Mouse (Mus musculus) neural tube, embryonic 15.5 days (tissue): ENCODE results near the gene Bcl2. TPM values are rescaled to one million over a fixed set of nuclear protein-coding genes. Genes with fewer than 3 reads are reported as not detected.

Experiments used
- ATAC-seq: fragments of 200-750 bp; cut with Nextera tagmentation; 2 replicates; pipeline ENCODE4 v1.8.0; 2017; ENCODE audit warnings: mild to moderate bottlenecking, moderate TSS enrichment, moderate library complexity; ENCODE audit not compliant: low FRiP score
- H3K27ac ChIP-seq: fragments of 300-500 bp; sonication (generic); replicated peaks from 2 replicates; pipeline ENCODE4 v1.5.1; 2015; ENCODE audit warnings: mild to moderate bottlenecking, inconsistent platforms
- H3K27me3 ChIP-seq: fragments of 300-500 bp; sonication (generic); replicated peaks from 2 replicates; pipeline ENCODE4 v1.6.1; 2015; ENCODE audit warnings: inconsistent platforms
- H3K36me3 ChIP-seq: fragments of 300-500 bp; sonication (generic); 2 replicates; pipeline ENCODE4 v1.6.1; 2015; ENCODE audit warnings: inconsistent platforms
- H3K4me1 ChIP-seq: fragments of 300-500 bp; sonication (generic); 2 replicates; pipeline ENCODE4 v1.6.1; 2015; ENCODE audit warnings: inconsistent platforms
- H3K4me2 ChIP-seq: fragments of 300-500 bp; sonication (generic); 2 replicates; pipeline ENCODE4 v1.6.1; 2015; ENCODE audit warnings: inconsistent platforms, mild to moderate bottlenecking, moderate library complexity
- H3K4me3 ChIP-seq: fragments of 300-500 bp; sonication (generic); replicated peaks from 2 replicates; pipeline ENCODE4 v1.5.1; 2015; ENCODE audit warnings: mild to moderate bottlenecking, inconsistent platforms
- H3K9ac ChIP-seq: fragments of 300-500 bp; sonication (generic); replicated peaks from 2 replicates; pipeline ENCODE4 v1.6.1; 2015; ENCODE audit warnings: mild to moderate bottlenecking, inconsistent platforms
- H3K9me3 ChIP-seq: fragments of 300-500 bp; sonication (generic); replicated peaks from 2 replicates; pipeline ENCODE4 v1.6.1; 2016; ENCODE audit warnings: inconsistent platforms
- WGBS: fragments of 180-500 bp; shearing (Covaris S2); methylation state at CpG from one replicate; pipeline ENCODE4 v1.1.7; 2015; ENCODE audit warnings: mixed read lengths; 5-methylcytosine and 5-hydroxymethylcytosine counted together
- polyA plus RNA-seq: library from polyadenylated mRNA; unstranded; fragments of >200 nt; fragmentation: Nextera tagmentation; extraction: Ambion mirVana; gene quantifications from 2 replicates; pipeline ENCODE4 v1.2.1, GENCODE M21; 2015

The Bcl2 gene
- polyA plus RNA-seq, 1 experiment from 2014 or later, result 16.7 TPM

DNA sequence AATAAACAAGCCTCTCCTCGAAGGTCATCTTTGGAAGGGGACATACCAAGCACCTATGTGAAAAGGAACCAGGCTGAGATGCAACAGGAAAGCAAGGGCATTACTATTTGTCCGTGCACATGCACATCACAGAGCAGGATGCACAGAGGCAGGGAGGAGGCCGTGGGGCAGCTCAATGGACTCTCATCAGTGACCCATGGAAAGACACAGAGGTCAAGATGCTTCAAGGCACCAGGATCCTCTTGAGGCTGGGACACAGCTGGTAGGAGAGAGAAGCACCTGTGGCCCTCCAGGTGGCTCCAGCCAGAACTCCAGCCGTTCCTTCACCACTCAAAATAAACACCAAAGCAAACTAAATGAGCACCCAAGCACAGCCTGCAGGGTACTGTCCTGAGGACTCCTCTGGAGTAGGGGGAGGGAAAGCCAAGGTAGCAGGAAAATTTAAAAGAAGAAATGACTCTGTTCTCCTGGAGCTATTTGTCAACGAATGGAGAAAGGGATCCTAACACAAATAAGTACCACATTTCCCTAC, 57.8 kb downstream of the Bcl2 start:
- Histone ChIP-seq H3K4me1 (peaks cover 3% of the 10 kb centered on the region; the same call in 1 of the 2 replicates), H3K9me3 (no peaks in the 10 kb centered on the region), H3K4me2 (no peak overlapping the region), H3K27me3 (no peaks in the 10 kb centered on the region), H3K36me3 (no peaks in the 10 kb centered on the region), H3K4me3 (no peak overlapping the region), H3K27ac (no peak overlapping the region), H3K9ac (no peak overlapping the region)
- WGBS, result 70% methylated on average over 5 of the region's 5 CpGs
- no peak for ATAC-seq

- Histone ChIP-seq H3K27me3 (no peaks in the 10 kb centered on the region), H3K4me3 (no peak overlapping the region), H3K9ac (no peak overlapping the region), H3K27ac (no peak overlapping the region), H3K9me3 (no peaks in the 10 kb centered on the region), H3K4me1 (peaks cover 6% of the 10 kb centered on the region; the same call in 1 of the 2 replicates), H3K4me2 (no peak overlapping the region), H3K36me3 (no peaks in the 10 kb centered on the region)
- ATAC-seq, result no peak
- 93% methylated on average over 6 of the region's 6 CpGs for WGBS
Measured at GRCm38 (mm10) chr1:106654254-106654653, 59.8 kb downstream of the Bcl2 start.

DNA sequence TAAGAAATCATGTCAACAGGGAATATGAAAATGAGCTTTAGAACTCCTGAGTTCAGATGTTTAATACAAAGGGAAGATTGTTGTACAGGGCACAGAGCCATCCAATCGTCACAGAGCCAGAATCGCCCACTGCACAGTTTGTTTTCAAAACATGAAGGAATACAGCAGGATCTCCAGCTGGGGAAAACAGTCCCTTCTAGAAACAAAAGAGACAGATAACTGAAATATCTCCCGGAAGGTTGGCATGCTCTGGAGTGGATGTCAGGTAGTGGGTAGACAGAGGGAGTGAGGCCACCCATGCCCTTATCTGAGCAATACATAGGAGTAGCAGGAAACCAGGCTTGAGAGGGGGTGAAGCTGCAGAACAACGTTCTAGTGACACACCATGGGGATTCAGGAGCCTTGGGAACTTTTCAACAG, 60.6 kb downstream of the Bcl2 start:
- no peak for ATAC-seq
- Histone ChIP-seq H3K27ac (no peak overlapping the region), H3K9ac (no peak overlapping the region), H3K36me3 (no peaks in the 10 kb centered on the region), H3K4me2 (no peak overlapping the region), H3K4me3 (no peak overlapping the region), H3K27me3 (no peaks in the 10 kb centered on the region), H3K9me3 (no peaks in the 10 kb centered on the region), H3K4me1 (peaks cover 6% of the 10 kb centered on the region; the same call in 1 of the 2 replicates)
- 60% methylated on average over 4 of the region's 4 CpGs for WGBS

GRCm38 (mm10) chr1:106651211-106651610, 62.9 kb downstream of the Bcl2 start:
- 46% methylated on average over 7 of the region's 7 CpGs for WGBS
- no peaks in the 10 kb centered on the region for H3K9me3 ChIP-seq
- H3K4me2 ChIP-seq, result no peak overlapping the region
- no peak overlapping the region for H3K4me3 ChIP-seq
- no peak for ATAC-seq
- no peak overlapping the region for H3K27ac ChIP-seq
- H3K36me3 ChIP-seq, result no peaks in the 10 kb centered on the region
- no peaks in the 10 kb centered on the region for H3K27me3 ChIP-seq
- H3K4me1 ChIP-seq, result peaks cover 6% of the 10 kb centered on the region; the same call in 1 of the 2 replicates
- no peak overlapping the region for H3K9ac ChIP-seq

GRCm38 (mm10) chr1:106650427-106650826, 63.6 kb downstream of the Bcl2 start:
- Histone ChIP-seq H3K4me1 (peaks cover 6% of the 10 kb centered on the region; the same call in 1 of the 2 replicates), H3K36me3 (no peaks in the 10 kb centered on the region), H3K9ac (no peak overlapping the region), H3K27ac (no peak overlapping the region), H3K27me3 (no peaks in the 10 kb centered on the region), H3K4me3 (no peak overlapping the region), H3K9me3 (no peaks in the 10 kb centered on the region), H3K4me2 (no peak overlapping the region)
- WGBS, result 89% methylated on average over 4 of the region's 4 CpGs
- no peak for ATAC-seq

DNA sequence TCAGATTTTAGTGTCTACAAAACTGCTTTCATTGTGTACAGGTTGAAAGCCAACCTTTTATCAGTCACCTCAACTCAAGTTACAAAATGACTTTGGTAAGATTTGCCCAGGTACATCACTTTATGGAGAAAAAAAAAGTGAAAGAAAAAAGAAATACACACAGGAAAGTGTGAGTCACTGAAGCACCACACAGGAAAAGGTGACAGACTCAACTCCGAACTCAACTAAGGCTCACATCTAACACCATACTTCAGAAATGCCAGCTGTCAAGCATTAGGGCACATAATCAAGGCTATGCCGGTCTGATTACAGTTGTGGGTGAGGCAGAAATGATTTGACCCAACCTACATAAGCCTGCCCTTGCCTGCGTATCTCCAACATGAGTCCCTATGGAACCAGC, 66.7 kb downstream of the Bcl2 start:
- Histone ChIP-seq H3K9me3 (no peaks in the 10 kb centered on the region), H3K4me3 (no peak overlapping the region), H3K4me1 (0 out of 2 replicates have a peak, but pooled peaks cover 3% of the 10 kb centered on the region), H3K9ac (no peak overlapping the region), H3K27ac (no peak overlapping the region), H3K36me3 (no peaks in the 10 kb centered on the region), H3K27me3 (no peaks in the 10 kb centered on the region), H3K4me2 (no peak overlapping the region)
- no peak for ATAC-seq
- WGBS, result 88% methylated on average over 3 of the region's 3 CpGs

GRCm38 (mm10) chr1:106644566-106644965, 69.5 kb downstream of the Bcl2 start:
- Histone ChIP-seq H3K4me2 (no peak overlapping the region), H3K9ac (no peak overlapping the region), H3K36me3 (no peaks in the 10 kb centered on the region), H3K27me3 (no peaks in the 10 kb centered on the region), H3K4me3 (no peak overlapping the region), H3K9me3 (no peaks in the 10 kb centered on the region), H3K4me1 (no peaks in the 10 kb centered on the region), H3K27ac (no peak overlapping the region)
- WGBS, result 90% methylated on average over 4 of the region's 4 CpGs
- ATAC-seq, result no peak

DNA sequence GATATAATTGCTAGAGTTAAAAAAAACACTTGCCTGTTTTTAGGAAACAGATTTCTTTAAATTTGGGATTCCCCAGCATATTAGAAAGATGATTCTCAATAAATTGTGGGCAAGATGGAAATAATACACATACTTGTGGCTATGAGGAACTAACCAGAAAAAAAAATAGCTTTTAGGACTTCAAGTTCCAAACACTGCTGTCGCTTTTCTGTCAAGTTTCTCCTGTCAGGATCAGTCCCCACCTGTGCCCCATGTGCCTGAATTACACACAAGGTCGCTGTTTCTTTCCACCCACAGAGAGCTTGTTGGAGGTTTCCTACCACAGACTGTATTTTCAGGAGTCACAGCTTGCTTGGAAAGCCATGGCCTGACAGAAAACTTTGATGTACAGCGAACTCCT, 70.5 kb downstream of the Bcl2 start:
- no peaks in the 10 kb centered on the region for H3K9me3 ChIP-seq
- no peak overlapping the region for H3K9ac ChIP-seq
- no peak overlapping the region for H3K27ac ChIP-seq
- no peaks in the 10 kb centered on the region for H3K4me1 ChIP-seq
- no peaks in the 10 kb centered on the region for H3K27me3 ChIP-seq
- H3K4me3 ChIP-seq, result no peak overlapping the region
- 86% methylated on average over 3 of the region's 3 CpGs for WGBS
- ATAC-seq, result no peak
- no peak overlapping the region for H3K4me2 ChIP-seq
- H3K36me3 ChIP-seq, result no peaks in the 10 kb centered on the region

GRCm38 (mm10) chr1:106640577-106640976, 73.5 kb downstream of the Bcl2 start:
- H3K4me2 ChIP-seq, result no peak overlapping the region
- H3K4me1 ChIP-seq, result 0 out of 2 replicates have a peak, but pooled peaks cover 5% of the 10 kb centered on the region
- H3K4me3 ChIP-seq, result no peak overlapping the region
- no peak overlapping the region for H3K27ac ChIP-seq
- no peaks in the 10 kb centered on the region for H3K27me3 ChIP-seq
- no peak overlapping the region for H3K9ac ChIP-seq
- no peaks in the 10 kb centered on the region for H3K9me3 ChIP-seq
- ATAC-seq, result no peak
- H3K36me3 ChIP-seq, result no peaks in the 10 kb centered on the region
- WGBS, result 80% methylated on average over 1 of the region's 1 CpGs

DNA sequence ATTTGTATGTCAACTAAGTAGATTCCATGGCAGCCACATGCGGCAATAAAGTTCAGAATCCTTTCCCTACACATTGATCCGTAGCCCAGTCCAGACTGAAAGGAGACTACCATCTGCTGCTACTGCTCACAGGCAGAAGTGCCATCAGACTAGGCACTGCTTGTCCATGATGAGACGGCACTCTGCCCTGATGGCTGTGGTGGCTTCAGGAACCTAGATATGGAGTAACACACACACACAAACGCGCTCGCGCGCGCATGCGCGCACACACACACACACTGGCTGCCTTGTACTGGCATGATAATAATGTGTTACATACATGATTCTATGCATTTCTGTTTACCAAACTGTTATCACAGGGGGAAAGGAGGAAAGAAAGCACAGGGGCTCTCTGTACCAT, 76.4 kb downstream of the Bcl2 start:
- Histone ChIP-seq H3K4me2 (no peak overlapping the region), H3K9me3 (no peaks in the 10 kb centered on the region), H3K4me3 (no peak overlapping the region), H3K36me3 (no peaks in the 10 kb centered on the region), H3K27me3 (no peaks in the 10 kb centered on the region), H3K4me1 (0 out of 2 replicates have a peak, but pooled peaks cover 5% of the 10 kb centered on the region), H3K9ac (no peak overlapping the region), H3K27ac (no peak overlapping the region)
- ATAC-seq, result no peak
- WGBS, result 92% methylated on average over 11 of the region's 11 CpGs

GRCm38 (mm10) chr1:106636714-106637113, 77.4 kb downstream of the Bcl2 start:
- Histone ChIP-seq H3K4me2 (no peak overlapping the region), H3K4me3 (no peak overlapping the region), H3K27ac (no peak overlapping the region), H3K4me1 (0 out of 2 replicates have a peak, but pooled peaks cover 5% of the 10 kb centered on the region), H3K9ac (no peak overlapping the region), H3K36me3 (no peaks in the 10 kb centered on the region), H3K27me3 (no peaks in the 10 kb centered on the region), H3K9me3 (no peaks in the 10 kb centered on the region)
- 56% methylated on average over 2 of the region's 2 CpGs for WGBS
- no peak for ATAC-seq

DNA sequence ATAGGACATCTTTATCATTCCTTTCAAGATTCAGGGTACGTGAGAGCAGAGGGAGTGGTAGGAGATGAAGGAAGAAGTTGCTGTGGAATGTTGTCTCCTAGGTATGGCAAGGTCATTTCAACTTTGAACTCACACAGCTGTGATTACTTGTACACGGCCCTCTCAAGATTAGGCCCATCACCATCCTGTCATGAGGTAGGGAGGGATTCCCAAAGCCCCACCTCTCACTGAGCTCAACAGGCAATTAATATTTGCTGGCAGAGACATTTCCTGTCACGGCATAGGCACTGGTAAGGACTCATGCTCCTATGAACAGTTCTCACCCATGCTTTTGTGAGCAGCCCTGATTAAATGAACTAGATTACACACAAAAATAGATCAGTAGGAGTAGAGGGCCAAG, 80.9 kb downstream of the Bcl2 start:
- no peak overlapping the region for H3K4me2 ChIP-seq
- no peak for ATAC-seq
- H3K9ac ChIP-seq, result no peak overlapping the region
- H3K4me3 ChIP-seq, result no peak overlapping the region
- H3K4me1 ChIP-seq, result peaks cover 23% of the 10 kb centered on the region
- no peaks in the 10 kb centered on the region for H3K36me3 ChIP-seq
- no peaks in the 10 kb centered on the region for H3K9me3 ChIP-seq
- no peaks in the 10 kb centered on the region for H3K27me3 ChIP-seq
- WGBS, result 75% methylated on average over 3 of the region's 3 CpGs
- H3K27ac ChIP-seq, result no peak overlapping the region
